Mouse (Mus musculus): ENCODE measurements at regions not wholly inside any gene's neighbourhood (a gene's known extent, or its start where the extent isn't known, plus 50 kb on each side); places are given as distances from the start of the nearest gene placed in this dataset.

- no peak for TF ChIP-seq POLR2A (IDR thresholded peaks at IDR 0.05; ENCODE audit: control insufficient read depth, low read depth, low read length)
- TF ChIP-seq CTCF (IDR thresholded peaks at IDR 0.05; ENCODE audit: control insufficient read depth, insufficient read depth, insufficient replicate concordance, low read depth, low read length): no peak
Measured at GRCm38 (mm10) chr14:102492376-102492775, 490.1 kb downstream of the Kctd12 start.
